Mouse (Mus musculus) urinary bladder, postnatal 36 days (tissue): ENCODE measurements around the gene Fam161a.

Source experiments
- DNase-seq, 2 experiments: peaks; one replicate each; pipeline ENCODE4 v3.0.0; 2022; ENCODE audit warnings: low spot score in 2 of 2, mixed read lengths in 1 of 2

The Fam161a gene

DNA sequence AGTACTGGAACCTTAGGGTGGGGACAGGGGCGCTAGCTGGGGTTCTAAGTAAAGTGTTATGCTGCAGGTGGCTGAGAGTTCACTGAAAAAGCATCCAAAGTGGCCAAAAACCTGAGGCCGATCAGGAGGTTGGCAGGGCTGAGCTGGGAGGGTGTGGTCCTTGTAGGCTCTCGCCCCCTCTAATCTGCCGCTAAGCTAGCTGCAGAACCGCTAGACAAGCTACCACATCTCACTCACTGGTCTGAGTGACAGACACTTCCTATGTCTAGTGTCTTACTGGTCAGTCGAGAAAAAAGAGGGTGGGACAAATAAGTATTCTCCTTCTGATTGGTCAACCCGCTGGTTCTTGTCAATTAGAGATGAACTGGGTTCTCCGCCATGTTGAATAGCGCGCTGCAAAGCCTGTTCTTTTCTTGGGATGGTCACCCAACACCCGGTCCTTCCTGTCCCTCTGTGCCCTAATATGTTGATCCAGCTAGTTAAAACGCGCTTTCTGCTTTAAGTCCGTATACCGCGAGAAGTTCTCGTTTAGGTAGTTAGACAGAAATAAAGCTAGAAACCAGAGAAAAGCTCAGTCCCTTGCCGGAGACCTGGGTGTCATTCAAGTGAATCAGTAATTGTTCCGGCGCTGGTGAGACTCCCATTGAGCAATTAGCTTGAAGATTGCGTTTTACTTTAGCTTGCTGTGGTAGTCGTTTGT is at the start of gene Fam161a:
TSS of gene Fam161a (plus strand) at position 51 of the 700 bp plus-strand sequence.
- peak; percentile 63 to 64 for DNase-seq

GRCm38 (mm10) chr11:22957791-22958374 is 49.4 kb upstream of the Fam161a start:
- no peak for DNase-seq

- DNase-seq = no peak
Observed at GRCm38 (mm10) chr11:22962101-22962500, 45.2 kb upstream of the Fam161a start.

GRCm38 (mm10) chr11:22964401-22964800 is 42.9 kb upstream of the Fam161a start:
- DNase-seq = no peak

GRCm38 (mm10) chr11:22965503-22965902 is 41.8 kb upstream of the Fam161a start:
- peak in 1 of 2 experiments; percentile 38 for DNase-seq

- no peak for DNase-seq
Observed at GRCm38 (mm10) chr11:22969486-22969885, 37.8 kb upstream of the Fam161a start.

DNA sequence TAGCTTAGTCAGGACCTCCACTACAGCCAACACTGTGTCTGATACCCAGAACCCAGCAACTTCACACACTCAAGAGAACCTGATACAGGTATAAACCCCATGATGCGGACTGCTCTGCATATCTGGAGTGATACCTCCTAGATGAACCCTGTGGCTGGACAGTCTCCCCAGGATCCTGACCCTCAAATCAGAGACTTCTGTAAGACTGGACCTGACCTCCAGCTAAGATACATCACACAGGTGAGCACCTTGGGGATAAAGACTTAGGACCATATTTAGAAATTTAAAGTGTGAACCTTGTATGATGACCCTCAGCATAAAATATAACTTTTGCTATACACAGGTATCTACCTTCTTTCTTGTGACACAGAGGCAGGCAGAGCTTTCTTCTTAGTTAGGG is 36.8 kb upstream of the Fam161a start:
- no peak for DNase-seq

DNA sequence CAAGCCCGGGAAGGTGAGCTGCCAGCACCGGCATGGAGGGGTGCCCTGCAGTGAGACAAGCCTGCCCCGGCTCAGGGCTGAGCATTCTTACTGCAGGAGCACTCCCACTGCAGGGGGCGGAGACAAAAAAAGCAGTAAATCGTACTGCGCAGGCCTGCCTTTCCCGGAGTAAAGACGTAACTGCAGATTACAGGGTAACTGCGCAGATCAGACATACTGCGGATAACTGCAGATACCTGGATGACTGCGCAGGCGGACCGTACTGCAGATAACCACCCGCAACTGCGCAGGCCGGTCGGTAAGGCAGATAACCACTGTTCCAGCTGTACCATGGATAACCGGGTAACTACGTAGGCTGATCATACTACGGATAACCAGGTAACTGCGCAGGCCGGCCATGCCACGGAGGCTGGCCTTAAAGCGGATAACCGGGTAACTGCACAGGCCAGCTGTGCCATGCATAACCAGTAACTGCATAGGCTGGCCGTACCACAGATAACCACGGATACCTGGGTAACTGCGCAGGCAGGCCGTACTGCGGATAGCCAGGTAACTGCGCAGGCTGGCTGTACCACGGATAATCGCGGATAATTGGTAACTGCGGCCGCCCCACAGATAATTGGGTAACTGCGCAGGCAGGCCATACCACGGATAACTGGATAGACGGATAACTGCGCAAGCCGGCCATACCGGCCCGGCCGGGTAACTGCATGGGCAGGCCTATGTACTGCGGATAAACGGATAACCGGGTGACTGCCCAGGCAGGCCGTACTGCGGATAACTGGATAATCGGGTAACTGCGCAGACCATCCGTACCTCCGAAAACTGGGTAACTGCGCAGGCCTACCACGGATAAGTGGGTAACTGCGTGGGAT is 35.3 kb upstream of the Fam161a start, which contains the start of gene Zrsr1:
TSS of gene Zrsr1 (plus strand) at position 171 of the 875 bp plus-strand sequence.
- DNase-seq = peak; percentile 54 to 73

DNA sequence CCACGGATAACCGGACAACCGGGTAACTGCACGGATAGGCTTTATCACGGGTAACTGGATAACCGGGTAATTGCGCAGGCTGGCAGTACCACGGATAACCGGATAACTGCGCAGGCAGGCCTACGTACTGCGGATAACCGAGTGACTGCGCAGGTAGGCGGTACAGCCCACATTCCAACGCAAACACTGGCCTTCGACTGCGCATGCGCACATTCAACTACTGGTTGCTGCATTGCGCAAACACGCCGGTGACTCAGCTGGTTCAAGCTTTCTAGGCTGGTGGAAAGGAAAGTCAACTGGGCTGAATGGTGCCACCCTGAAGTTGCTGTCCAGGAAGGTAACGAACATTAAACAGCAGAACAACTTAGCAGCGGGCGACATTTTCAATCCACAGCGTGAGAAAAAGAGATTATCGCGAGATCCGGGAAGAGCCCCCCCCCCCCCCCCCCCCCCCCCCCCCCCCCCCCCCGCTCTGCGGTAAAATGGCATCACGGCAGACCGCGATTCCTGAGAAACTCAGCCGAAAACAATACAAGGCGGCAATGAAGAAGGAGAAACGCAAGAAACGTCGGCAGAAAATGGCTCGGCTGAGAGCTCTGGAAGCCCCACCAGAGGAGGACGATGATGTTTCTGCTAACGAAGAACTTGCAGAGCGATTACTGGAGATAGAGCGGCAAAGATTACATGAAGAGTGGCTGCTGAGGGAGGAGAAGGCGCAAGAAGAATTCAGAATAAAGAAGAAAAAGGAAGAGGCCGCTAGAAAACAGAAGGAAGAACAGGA is 34.4 kb upstream of the Fam161a start:
- peak; percentile 79 to 88 for DNase-seq

- DNase-seq = no peak
Observed at GRCm38 (mm10) chr11:22973599-22973998, 33.7 kb upstream of the Fam161a start.

DNA sequence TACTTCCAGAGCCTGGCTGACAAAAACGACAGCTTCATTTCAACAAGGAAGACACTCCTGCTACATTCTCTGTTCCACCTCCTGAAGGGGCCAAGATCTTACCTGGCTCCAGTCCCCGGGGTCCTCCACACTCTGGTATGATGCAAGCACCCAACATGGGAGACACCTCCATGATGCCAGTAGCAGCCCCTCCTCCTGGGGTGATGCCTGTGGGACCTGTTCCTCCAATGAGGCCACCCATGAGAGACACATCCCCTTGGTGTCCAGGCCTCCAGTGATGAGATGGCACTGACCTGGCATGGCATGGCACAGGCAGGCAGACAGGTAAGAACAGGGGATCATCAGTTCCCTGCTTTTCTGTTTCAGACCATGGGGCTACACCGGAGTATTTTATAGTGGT is 29.1 kb upstream of the Fam161a start:
- DNase-seq = no peak

- DNase-seq = no peak
Observed at GRCm38 (mm10) chr11:22978711-22979110, 28.6 kb upstream of the Fam161a start.

GRCm38 (mm10) chr11:22979221-22979620 is 28.1 kb upstream of the Fam161a start:
- no peak for DNase-seq

GRCm38 (mm10) chr11:22981041-22981440 is 26.3 kb upstream of the Fam161a start:
- no peak for DNase-seq

- no peak for DNase-seq
Observed at GRCm38 (mm10) chr11:22981543-22981950, 25.8 kb upstream of the Fam161a start.

GRCm38 (mm10) chr11:22981984-22982757 is 25.2 kb upstream of the Fam161a start, which contains the start of the genes Gm28048 and Commd1:
Gene Gm28048, minus strand, starts transcription at chr11:22982090.
Gene Commd1, minus strand, starts transcription at chr11:22982382.
- DNase-seq = peak; percentile 95 to 96

DNA sequence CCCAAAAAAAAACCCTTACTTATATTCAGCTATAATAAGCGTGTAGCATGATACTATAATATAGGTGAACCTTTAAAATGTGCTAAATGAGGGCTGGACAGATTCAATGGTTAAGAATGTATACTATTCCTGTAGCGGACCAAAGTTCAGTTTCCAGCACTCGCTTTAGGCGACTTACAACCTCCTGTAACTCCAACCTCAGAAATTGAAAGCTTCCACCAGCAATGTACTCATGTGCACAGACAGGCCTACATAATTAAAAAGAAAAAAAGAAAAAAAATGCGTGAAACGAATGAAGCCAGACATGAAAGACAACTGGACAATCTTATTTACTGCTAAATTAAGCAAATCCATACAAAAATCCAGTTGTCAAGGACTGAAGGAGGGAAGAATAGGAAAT is 24.5 kb upstream of the Fam161a start:
- DNase-seq = no peak

GRCm38 (mm10) chr11:22985510-22985909 is 21.8 kb upstream of the Fam161a start:
- DNase-seq = no peak

- DNase-seq = peak in 1 of 2 experiments; percentile 19
Observed at GRCm38 (mm10) chr11:22987357-22987756, 20.0 kb upstream of the Fam161a start.

DNA sequence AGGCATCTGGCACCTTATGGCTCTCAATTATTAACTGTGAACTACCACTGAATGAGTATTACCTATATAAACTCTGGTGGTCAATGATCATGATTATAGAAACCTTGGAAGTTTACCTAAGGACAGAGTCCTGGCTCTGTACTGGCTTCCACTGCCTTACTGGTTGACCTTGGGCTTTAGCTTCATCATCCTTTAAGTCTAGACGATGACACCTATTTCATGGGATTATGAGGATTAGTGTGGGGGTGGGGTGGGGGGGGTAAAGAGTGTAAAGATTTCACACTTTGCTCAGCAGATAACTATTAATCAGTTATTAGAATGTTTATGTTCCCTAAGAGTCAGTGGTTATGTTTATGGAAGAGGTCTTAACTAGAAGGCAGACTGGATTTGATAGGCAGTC is 17.5 kb upstream of the Fam161a start:
- no peak for DNase-seq
